Mouse (Mus musculus) CH12.LX (cell line): ENCODE data around the gene Gm20388.

Experiments used
- CTCF ChIP-seq, 2 experiments: IDR thresholded peaks in 1 of 2; conservative IDR thresholded peaks in 1 of 2; 2 replicates each; pipeline ENCODE4 v1.5.1; 2011 to 2012; ENCODE audit warnings: low read depth in 2 of 2, low read length in 2 of 2, improper control_type of control experiment in 1 of 2, inconsistent platforms in 1 of 2, mild to moderate bottlenecking in 1 of 2, moderate library complexity in 1 of 2
- EP300 ChIP-seq: IDR thresholded peaks from 2 replicates; pipeline ENCODE4 v1.6.1; 2011; ENCODE audit warnings: low read length, improper control_type of control experiment
- MAX ChIP-seq: IDR thresholded peaks from 2 replicates; pipeline ENCODE4 v1.6.1; 2011; ENCODE audit warnings: low read length, improper control_type of control experiment
- MAZ ChIP-seq: IDR thresholded peaks from 2 replicates; pipeline ENCODE4 v1.6.1; 2012; ENCODE audit warnings: low read depth, mild to moderate bottlenecking, inconsistent platforms, low read length, improper control_type of control experiment, moderate library complexity
- MEF2A ChIP-seq: IDR thresholded peaks from 2 replicates; pipeline ENCODE4 v1.6.1; 2014; ENCODE audit warnings: low read depth, mild to moderate bottlenecking, inconsistent platforms, low read length, improper control_type of control experiment, borderline replicate concordance
- POLR2A ChIP-seq: IDR thresholded peaks from 2 replicates; pipeline ENCODE4 v1.6.1; 2011; ENCODE audit warnings: low read depth, mild to moderate bottlenecking, improper control_type of control experiment, low read length
- RCOR1 ChIP-seq: conservative IDR thresholded peaks from 2 replicates; pipeline ENCODE4 v1.6.1; 2012; ENCODE audit warnings: low read depth, mild to moderate bottlenecking, inconsistent platforms, low read length, improper control_type of control experiment
- ZMIZ1 ChIP-seq: IDR thresholded peaks from 2 replicates; pipeline ENCODE4 v1.6.1; 2012; ENCODE audit warnings: low read depth, mild to moderate bottlenecking, inconsistent platforms, low read length, improper control_type of control experiment
- ZNF384 ChIP-seq: IDR thresholded peaks from 2 replicates; pipeline ENCODE4 v1.6.1; 2012; ENCODE audit warnings: low read depth, low read length, improper control_type of control experiment, inconsistent platforms

- TF ChIP-seq EP300 (no peak), ZNF384 (no peak), CTCF (conservative IDR thresholded peaks at IDR 0.05 in 1 of 2, IDR thresholded peaks at IDR 0.05 in 1 of 2; ENCODE audit: low read depth in 2 of 2, low read length in 2 of 2) (no peak), MAX (no peak), ZMIZ1 (no peak), MAZ (no peak), MEF2A (no peak), RCOR1 (no peak), POLR2A (no peak)
These were observed 1338.2 kb downstream of the Gm20388 start for GRCm38 (mm10) chr8:121248823-121249222.
